Mouse (Mus musculus) hindbrain, embryonic 15.5 days (tissue): ENCODE measurements around the gene Trpm6. TPM values are rescaled to one million over a fixed set of nuclear protein-coding genes. Genes with fewer than 3 reads are reported as not detected.
"Not testable (repeated sequence)": the region's sequence is repeated elsewhere in the genome, so short reads cannot be mapped to it uniquely, and the experiment has no call there.

Experiments
- ATAC-seq: fragments of 200-750 bp; cut with Nextera tagmentation; 2 replicates; pipeline ENCODE4 v1.8.0; 2017; ENCODE audit warnings: low read depth, moderate number of reproducible peaks, moderate TSS enrichment; ENCODE audit not compliant: low FRiP score
- H3K27ac ChIP-seq: fragments of 300-500 bp; sonication (generic); replicated peaks from 2 replicates; pipeline ENCODE4 v1.5.1; 2015; ENCODE audit warnings: mild to moderate bottlenecking, inconsistent platforms
- H3K27me3 ChIP-seq: fragments of 300-500 bp; sonication (generic); 2 replicates; pipeline ENCODE4 v1.6.1; 2015; ENCODE audit warnings: control low read depth, inconsistent platforms
- H3K36me3 ChIP-seq: fragments of 300-500 bp; sonication (generic); 2 replicates; pipeline ENCODE4 v1.6.1; 2015; ENCODE audit warnings: control low read depth, inconsistent platforms
- H3K4me1 ChIP-seq: fragments of 300-500 bp; sonication (generic); replicated peaks from 2 replicates; pipeline ENCODE4 v1.6.1; 2015; ENCODE audit warnings: control low read depth, inconsistent platforms
- H3K4me2 ChIP-seq: fragments of 300-500 bp; sonication (generic); 2 replicates; pipeline ENCODE4 v1.6.1; 2015; ENCODE audit warnings: moderate library complexity, mild to moderate bottlenecking, inconsistent platforms
- H3K4me3 ChIP-seq: fragments of 300-500 bp; sonication (generic); 2 replicates; pipeline ENCODE4 v1.5.1; 2015; ENCODE audit warnings: mild to moderate bottlenecking, inconsistent platforms
- H3K9ac ChIP-seq: fragments of 300-500 bp; sonication (generic); 2 replicates; pipeline ENCODE4 v1.6.1; 2015; ENCODE audit warnings: inconsistent platforms
- H3K9me3 ChIP-seq: fragments of 300-500 bp; sonication (generic); 2 replicates; pipeline ENCODE4 v1.6.1; 2016; ENCODE audit warnings: control low read depth, inconsistent platforms
- WGBS: fragments of 180-500 bp; shearing (Covaris S2); methylation state at CpG from one replicate; pipeline ENCODE4 v1.1.7; 2015; 5-methylcytosine and 5-hydroxymethylcytosine counted together
- polyA plus RNA-seq: library from polyadenylated mRNA; unstranded; fragments of >200 nt; fragmentation: Nextera tagmentation; extraction: Ambion mirVana; gene quantifications from 2 replicates; pipeline ENCODE4 v1.2.1, GENCODE M21; 2015

Gene Trpm6
- polyA plus RNA-seq, result 0.32 and 0.33 TPM in 2 replicates

- Histone ChIP-seq H3K9ac (peak within 1 kb of the TSS; percentile 39), H3K4me1 (peaks cover 7% of the 10 kb centered on the region; the same call in 1 of the 2 replicates), H3K9me3 (no peaks in the 10 kb centered on the region), H3K27me3 (peaks cover 15% of the 10 kb centered on the region; the same call in 1 of the 2 replicates), H3K36me3 (no peaks in the 10 kb centered on the region), H3K27ac (no peak within 1 kb of the TSS), H3K4me3 (peak within 1 kb of the TSS; percentile 42), H3K4me2 (peak within 1 kb of the TSS; percentile 70)
- 6% methylated on average over 41 of the region's 41 CpGs for WGBS
- no peak for ATAC-seq
Observed at GRCm38 (mm10) chr19:18749598-18750339, at the start of gene Trpm6. Trpm6 (plus strand) TSS chr19:18749983.

DNA sequence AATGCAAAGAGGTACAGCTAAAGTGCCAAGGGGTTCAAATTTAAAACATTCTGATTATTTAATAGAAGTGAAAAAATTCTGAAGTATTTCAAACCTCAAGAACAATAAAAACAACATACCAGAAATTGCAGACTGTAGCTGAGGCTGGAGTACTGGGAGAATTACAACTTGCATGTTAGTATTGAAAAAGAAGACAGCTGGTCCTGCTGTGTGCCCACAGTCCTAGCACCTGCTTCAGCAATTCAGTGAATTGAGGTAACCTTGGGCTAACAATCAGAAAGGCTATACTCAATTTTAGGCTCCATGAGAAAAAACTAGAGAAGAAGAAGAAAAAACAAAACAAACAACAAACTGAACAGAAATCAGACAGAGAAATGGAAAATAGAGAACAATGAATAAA, 41.7 kb upstream of the Trpm6 start:
- ATAC-seq, result no peak
- H3K4me3 ChIP-seq, result no peak overlapping the region
- no peak overlapping the region for H3K4me2 ChIP-seq
- H3K9ac ChIP-seq, result no peak overlapping the region
- no peak overlapping the region for H3K27ac ChIP-seq
- no peaks in the 10 kb centered on the region for H3K9me3 ChIP-seq
- peaks cover 4% of the 10 kb centered on the region for H3K4me1 ChIP-seq
- no peaks in the 10 kb centered on the region for H3K27me3 ChIP-seq
- H3K36me3 ChIP-seq, result no peaks in the 10 kb centered on the region

GRCm38 (mm10) chr19:18710903-18711302, 38.9 kb upstream of the Trpm6 start:
- Histone ChIP-seq H3K4me3 (no peak overlapping the region), H3K9ac (no peak overlapping the region), H3K36me3 (no peaks in the 10 kb centered on the region), H3K4me2 (no peak overlapping the region), H3K4me1 (peaks cover 23% of the 10 kb centered on the region), H3K27me3 (no peaks in the 10 kb centered on the region), H3K9me3 (no peaks in the 10 kb centered on the region), H3K27ac (no peak overlapping the region)
- WGBS, result 56% methylated on average over 6 of the region's 6 CpGs
- no peak for ATAC-seq

GRCm38 (mm10) chr19:18711589-18711988, 38.2 kb upstream of the Trpm6 start:
- no peak for ATAC-seq
- H3K27ac ChIP-seq, result no peak overlapping the region

DNA sequence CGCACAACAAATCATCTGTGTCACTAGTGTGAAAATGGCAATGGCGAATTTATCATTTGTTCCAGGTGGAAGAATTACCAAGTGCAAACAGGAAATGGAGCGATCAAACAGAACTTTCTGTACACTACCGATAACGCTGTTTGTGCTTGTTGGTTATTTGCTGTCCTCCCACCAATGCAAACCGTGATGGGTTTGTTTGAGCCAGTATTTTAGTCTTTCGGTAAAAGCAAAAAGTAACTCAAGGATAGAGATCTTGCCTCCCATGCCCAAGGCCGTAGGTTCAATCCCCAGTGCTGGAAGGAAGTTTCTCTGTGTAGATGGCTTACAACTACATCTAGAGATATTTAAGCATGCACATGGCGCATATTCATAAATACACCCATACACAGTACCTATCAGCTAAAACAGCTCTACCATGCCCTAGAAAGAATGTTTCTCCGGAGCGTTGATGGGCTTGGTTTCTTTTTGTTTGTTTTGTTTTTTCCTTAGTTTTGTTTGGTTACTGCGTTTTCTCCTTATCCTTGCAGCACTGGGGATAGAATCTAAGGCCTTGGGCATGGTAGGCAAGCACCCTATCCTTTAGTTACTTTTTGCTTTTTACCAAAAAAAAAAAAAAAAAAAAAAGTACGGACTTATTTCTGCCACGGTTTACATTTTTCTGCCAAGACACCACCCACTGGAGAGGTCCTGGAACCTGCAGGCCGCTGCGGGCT, 37.5 kb upstream of the Trpm6 start:
- peak overlapping the region; percentile 82 for H3K9ac ChIP-seq
- 61% methylated on average over 16 of the region's 16 CpGs for WGBS
- H3K9me3 ChIP-seq, result no peaks in the 10 kb centered on the region
- H3K4me2 ChIP-seq, result peak overlapping the region; percentile 95
- ATAC-seq, result no peak
- peak overlapping the region; percentile 76 for H3K4me3 ChIP-seq
- H3K27ac ChIP-seq, result peak overlapping the region; percentile 93
- no peaks in the 10 kb centered on the region for H3K36me3 ChIP-seq
- H3K27me3 ChIP-seq, result no peaks in the 10 kb centered on the region
- H3K4me1 ChIP-seq, result peaks cover 23% of the 10 kb centered on the region

More at GRCm38 (mm10) chr19:18711589-18711988, 38.2 kb upstream of the Trpm6 start:
- no peaks in the 10 kb centered on the region for H3K27me3 ChIP-seq
- H3K9me3 ChIP-seq, result no peaks in the 10 kb centered on the region
- peaks cover 23% of the 10 kb centered on the region for H3K4me1 ChIP-seq
- no peak overlapping the region for H3K9ac ChIP-seq
- no peak overlapping the region for H3K4me3 ChIP-seq
- 94% methylated on average over 9 of the region's 9 CpGs for WGBS
- no peaks in the 10 kb centered on the region for H3K36me3 ChIP-seq
- no peak overlapping the region for H3K4me2 ChIP-seq

DNA sequence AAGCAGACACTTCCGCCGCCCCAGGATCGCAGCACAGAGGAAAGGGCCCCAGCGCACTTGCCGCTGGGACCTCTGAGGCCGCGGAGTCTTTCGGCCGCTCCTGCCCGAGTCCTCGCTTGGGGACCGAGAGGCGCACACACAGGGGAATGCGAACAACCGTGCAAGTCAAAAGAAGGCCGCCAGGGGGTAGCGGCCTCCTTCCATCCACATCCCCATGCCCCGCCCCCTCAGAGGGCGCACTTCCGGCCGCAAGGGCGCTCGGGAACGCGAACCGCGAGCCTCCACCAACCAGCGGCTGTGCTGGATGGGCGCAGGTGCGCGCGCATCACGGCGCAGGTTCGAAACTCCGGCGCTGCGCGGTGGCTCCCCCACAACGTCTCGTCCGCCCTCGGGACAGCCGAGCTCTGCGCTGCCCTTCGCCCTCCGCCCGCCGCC, 36.9 kb upstream of the Trpm6 start, which contains the start of gene D030056L22Rik:
Gene D030056L22Rik, plus strand, starts transcription at position 328 of the 435 bp plus-strand sequence.
- 0 out of 2 replicates have a peak, but pooled peaks cover 3% of the 10 kb centered on the region for H3K36me3 ChIP-seq
- peak; percentile 99 for ATAC-seq
- no peaks in the 10 kb centered on the region for H3K27me3 ChIP-seq
- H3K27ac ChIP-seq, result peak within 1 kb of the TSS; percentile 93
- H3K4me2 ChIP-seq, result peak within 1 kb of the TSS; percentile 95
- peak within 1 kb of the TSS; percentile 82 for H3K9ac ChIP-seq
- H3K9me3 ChIP-seq, result no peaks in the 10 kb centered on the region
- peak within 1 kb of the TSS; percentile 76 for H3K4me3 ChIP-seq
- 0% methylated on average over 48 of the region's 49 CpGs for WGBS
- H3K4me1 ChIP-seq, result peaks cover 23% of the 10 kb centered on the region

DNA sequence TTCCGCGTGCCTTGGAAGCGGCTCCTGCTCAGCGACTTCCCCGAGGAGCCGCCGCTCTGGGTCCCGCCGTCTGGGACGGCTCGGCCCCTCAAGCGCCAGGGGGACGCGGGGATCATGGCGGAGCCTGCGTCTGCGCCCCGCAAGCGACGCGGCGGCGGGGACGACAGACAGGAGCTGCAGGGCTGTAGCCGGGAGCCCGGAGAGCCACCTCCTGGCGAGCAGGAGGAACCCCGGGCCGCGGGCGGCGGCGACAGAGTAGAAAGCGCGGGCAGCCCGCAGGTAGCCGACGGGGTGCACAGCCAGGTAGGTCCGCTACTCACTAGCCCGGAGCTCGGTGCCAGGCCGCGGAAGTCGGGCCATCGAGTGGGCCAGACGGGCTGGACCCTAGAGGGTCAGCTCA, 36.4 kb upstream of the Trpm6 start:
- WGBS, result 0% methylated on average over 38 of the region's 46 CpGs
- peak overlapping the region; percentile 93; the same call in 1 of the 2 replicates for H3K27ac ChIP-seq

DNA sequence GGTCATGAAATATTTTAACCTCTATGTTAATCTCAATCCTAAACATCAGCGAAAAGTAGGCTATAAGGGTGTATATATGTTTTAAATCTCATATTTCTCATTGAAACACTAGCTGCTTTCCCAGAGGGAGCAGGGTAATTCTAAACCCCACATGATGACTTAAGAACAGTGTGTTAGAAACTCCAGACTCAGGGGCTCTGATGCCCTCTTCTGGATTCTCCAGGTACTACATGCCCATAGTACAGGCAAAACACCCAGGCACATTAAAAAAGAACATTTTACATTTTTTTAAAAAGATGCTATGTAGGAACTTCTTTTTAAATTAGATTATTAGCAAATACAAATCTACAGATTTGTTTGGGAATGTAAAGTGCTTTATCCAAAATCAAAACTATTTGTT, 33.4 kb upstream of the Trpm6 start:
- no peak overlapping the region for H3K4me3 ChIP-seq
- peaks cover 23% of the 10 kb centered on the region for H3K4me1 ChIP-seq
- WGBS, result 45% methylated on average over 1 of the region's 1 CpGs
- H3K36me3 ChIP-seq, result 0 out of 2 replicates have a peak, but pooled peaks cover 12% of the 10 kb centered on the region
- ATAC-seq, result no peak
- no peak overlapping the region for H3K27ac ChIP-seq
- no peaks in the 10 kb centered on the region for H3K9me3 ChIP-seq
- H3K9ac ChIP-seq, result no peak overlapping the region
- H3K27me3 ChIP-seq, result no peaks in the 10 kb centered on the region
- no peak overlapping the region for H3K4me2 ChIP-seq

More for the DNA sequence above, 36.4 kb upstream of the Trpm6 start:
- peak overlapping the region; percentile 82 for H3K9ac ChIP-seq
- peak overlapping the region; percentile 76 for H3K4me3 ChIP-seq
- H3K9me3 ChIP-seq, H3K27me3 ChIP-seq, H3K36me3 ChIP-seq: not testable (repeated sequence)
- peak overlapping the region; percentile 95 for H3K4me2 ChIP-seq
- peak; percentile 80 for ATAC-seq
- peaks cover 23% of the 10 kb centered on the region for H3K4me1 ChIP-seq

GRCm38 (mm10) chr19:18720337-18720736, 29.4 kb upstream of the Trpm6 start:
- WGBS, result 93% methylated on average over 3 of the region's 3 CpGs
- Histone ChIP-seq H3K27me3 (no peaks in the 10 kb centered on the region), H3K27ac (no peak overlapping the region), H3K4me3 (no peak overlapping the region), H3K36me3 (0 out of 2 replicates have a peak, but pooled peaks cover 12% of the 10 kb centered on the region), H3K4me1 (peaks cover 3% of the 10 kb centered on the region; the same call in 1 of the 2 replicates), H3K9me3 (no peaks in the 10 kb centered on the region), H3K9ac (no peak overlapping the region), H3K4me2 (no peak overlapping the region)
- no peak for ATAC-seq

GRCm38 (mm10) chr19:18725186-18725585, 24.6 kb upstream of the Trpm6 start:
- 87% methylated on average over 2 of the region's 2 CpGs for WGBS
- no peaks in the 10 kb centered on the region for H3K9me3 ChIP-seq
- H3K27ac ChIP-seq, result no peak overlapping the region
- no peaks in the 10 kb centered on the region for H3K27me3 ChIP-seq
- no peak overlapping the region for H3K9ac ChIP-seq
- H3K4me3 ChIP-seq, result no peak overlapping the region
- H3K4me2 ChIP-seq, result no peak overlapping the region
- ATAC-seq, result no peak
- no peaks in the 10 kb centered on the region for H3K36me3 ChIP-seq
- H3K4me1 ChIP-seq, result no peaks in the 10 kb centered on the region

DNA sequence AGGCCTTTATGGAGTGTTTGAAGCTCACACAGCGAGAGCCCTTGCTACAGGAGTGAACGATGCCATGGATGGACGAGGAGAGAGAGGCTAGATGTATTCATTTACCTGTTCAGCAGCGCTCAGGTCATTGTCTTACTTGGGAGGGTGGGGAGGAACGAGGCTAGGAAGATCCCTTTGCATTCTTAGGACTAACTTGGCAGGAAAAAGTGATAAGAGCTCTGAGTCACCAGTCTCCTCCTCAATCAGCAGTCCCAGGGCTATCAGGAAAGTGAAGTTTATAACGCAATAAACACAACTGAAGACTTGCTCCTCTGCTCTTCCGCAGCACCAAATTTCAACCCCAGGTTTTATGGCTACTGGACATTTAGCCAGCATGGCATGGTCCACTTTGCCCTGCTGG, 19.5 kb upstream of the Trpm6 start:
- Histone ChIP-seq H3K27ac (no peak overlapping the region), H3K9ac (no peak overlapping the region), H3K36me3 (no peaks in the 10 kb centered on the region), H3K27me3 (no peaks in the 10 kb centered on the region), H3K4me3 (no peak overlapping the region), H3K4me1 (no peaks in the 10 kb centered on the region), H3K4me2 (no peak overlapping the region), H3K9me3 (no peaks in the 10 kb centered on the region)
- ATAC-seq, result no peak
- WGBS, result 88% methylated on average over 7 of the region's 7 CpGs

- 60% methylated on average over 7 of the region's 7 CpGs for WGBS
- no peak overlapping the region for H3K4me2 ChIP-seq
- H3K9me3 ChIP-seq, result no peaks in the 10 kb centered on the region
- H3K4me1 ChIP-seq, result no peaks in the 10 kb centered on the region
- H3K9ac ChIP-seq, result no peak overlapping the region
- ATAC-seq, result no peak
- no peaks in the 10 kb centered on the region for H3K27me3 ChIP-seq
- H3K4me3 ChIP-seq, result no peak overlapping the region
- H3K27ac ChIP-seq, result no peak overlapping the region
- H3K36me3 ChIP-seq, result no peaks in the 10 kb centered on the region
Observed at GRCm38 (mm10) chr19:18731077-18731476, 18.7 kb upstream of the Trpm6 start.
